Mouse (Mus musculus) limb, embryonic 14.5 days (tissue): ENCODE data around the gene Kcnt1. TPM values are rescaled to one million over a fixed set of nuclear protein-coding genes. Genes with fewer than 3 reads are reported as not detected.

ENCODE experiments used
- ATAC-seq: fragments of 200-750 bp; cut with Nextera tagmentation; 2 replicates; pipeline ENCODE4 v1.8.0; 2017; ENCODE audit warnings: low read depth, moderate number of reproducible peaks, moderate TSS enrichment; ENCODE audit not compliant: low FRiP score
- DNase-seq: peaks from one replicate; pipeline ENCODE4 v3.0.0-alpha.2; 2015; ENCODE audit warnings: low spot score
- H3K27ac ChIP-seq: fragments of 300-500 bp; sonication (generic); replicated peaks from 2 replicates; pipeline ENCODE4 v1.5.1; 2014; ENCODE audit warnings: low read depth, mild to moderate bottlenecking, low read length, moderate library complexity, mixed read lengths
- H3K27me3 ChIP-seq: fragments of 300-500 bp; sonication (generic); 2 replicates; pipeline ENCODE4 v1.6.1; 2014; ENCODE audit warnings: low read length, mixed read lengths; ENCODE audit not compliant: control insufficient read depth, insufficient read depth
- H3K36me3 ChIP-seq: fragments of 300-500 bp; sonication (generic); 2 replicates; pipeline ENCODE4 v1.6.1; 2014; ENCODE audit warnings: mild to moderate bottlenecking, low read length, moderate library complexity, mixed read lengths; ENCODE audit not compliant: control insufficient read depth, insufficient read depth
- H3K4me1 ChIP-seq: fragments of 300-500 bp; sonication (generic); 2 replicates; pipeline ENCODE4 v1.6.1; 2014; ENCODE audit warnings: antibody characterized with exemption, low read length, mixed read lengths; ENCODE audit not compliant: control insufficient read depth, insufficient read depth
- H3K4me2 ChIP-seq: fragments of 300-500 bp; sonication (generic); replicated peaks from 2 replicates; pipeline ENCODE4 v1.6.1; 2014; ENCODE audit warnings: low read depth, mild to moderate bottlenecking, low read length, moderate library complexity; ENCODE audit not compliant: severe bottlenecking
- H3K4me3 ChIP-seq: fragments of 300-500 bp; sonication (generic); replicated peaks from 2 replicates; pipeline ENCODE4 v1.5.1; 2014; ENCODE audit warnings: low read length
- H3K9ac ChIP-seq: fragments of 300-500 bp; sonication (generic); 2 replicates; pipeline ENCODE4 v1.6.1; 2014; ENCODE audit warnings: mild to moderate bottlenecking, low read depth, low read length, moderate library complexity; ENCODE audit not compliant: severe bottlenecking
- H3K9me3 ChIP-seq: fragments of 300-500 bp; sonication (generic); 2 replicates; pipeline ENCODE4 v1.6.1; 2016; ENCODE audit warnings: low read length; ENCODE audit not compliant: control insufficient read depth
- POLR2A ChIP-seq: fragments of 200-500 bp; IDR thresholded peaks from 2 replicates; pipeline ENCODE4 v1.8.0; 2012; ENCODE audit warnings: inconsistent platforms, mild to moderate bottlenecking, moderate library complexity, borderline replicate concordance; ENCODE audit not compliant: insufficient read depth, insufficient read length; ENCODE audit errors: extremely low read depth
- WGBS: fragments of 180-500 bp; shearing (Covaris S2); extraction: QIAGEN DNeasy Blood & Tissue Kit; methylation state at CpG from one replicate; pipeline ENCODE4 v1.1.7; 2014; 5-methylcytosine and 5-hydroxymethylcytosine counted together
- polyA plus RNA-seq, 2 experiments: library from polyadenylated mRNA; depleted of rRNA in 1 of 2; stranded (reverse) in 1 of 2; unstranded in 1 of 2; fragments of >200 nt; fragmentation: Nextera tagmentation in 1 of 2; extraction: Ambion mirVana in 1 of 2; gene quantifications; 2 replicates each; pipeline versions ENCODE4 v1.2.1 to v1.2.3; 2012 to 2014

Gene Kcnt1
- polyA plus RNA-seq, 2 experiments: 0.08 to 2.7 TPM

GRCm38 (mm10) chr2:25931249-25931859 is 67.8 kb downstream of the Kcnt1 start:
- no peak for ATAC-seq
- TF ChIP-seq POLR2A: no peak

GRCm38 (mm10) chr2:25940503-25940902 is 77.0 kb downstream of the Kcnt1 start:
- 91% methylated on average over 6 of the region's 6 CpGs for WGBS
- H3K9me3 ChIP-seq: no peaks in the 10 kb centered on the region
- no peak for TF ChIP-seq POLR2A
- ATAC-seq (no peak), DNase-seq (no peak)
- peaks cover 96% of the 10 kb centered on the region for H3K36me3 ChIP-seq
- H3K27ac ChIP-seq: no peak overlapping the region
- no peak overlapping the region for H3K9ac ChIP-seq
- H3K4me1 ChIP-seq: no peaks in the 10 kb centered on the region
- no peak overlapping the region for H3K4me3 ChIP-seq
- H3K4me2 ChIP-seq: no peak overlapping the region
- H3K27me3 ChIP-seq: no peaks in the 10 kb centered on the region

More at GRCm38 (mm10) chr2:25931249-25931859, 67.8 kb downstream of the Kcnt1 start:
- peak; percentile 6 for DNase-seq
- peaks cover 96% of the 10 kb centered on the region for H3K36me3 ChIP-seq
- no peak overlapping the region for H3K4me2 ChIP-seq
- no peak overlapping the region for H3K9ac ChIP-seq
- no peaks in the 10 kb centered on the region for H3K27me3 ChIP-seq
- WGBS: 82% methylated on average over 6 of the region's 6 CpGs
- no peak overlapping the region for H3K4me3 ChIP-seq
- no peak overlapping the region for H3K27ac ChIP-seq
- no peaks in the 10 kb centered on the region for H3K9me3 ChIP-seq
- H3K4me1 ChIP-seq: no peaks in the 10 kb centered on the region

DNA sequence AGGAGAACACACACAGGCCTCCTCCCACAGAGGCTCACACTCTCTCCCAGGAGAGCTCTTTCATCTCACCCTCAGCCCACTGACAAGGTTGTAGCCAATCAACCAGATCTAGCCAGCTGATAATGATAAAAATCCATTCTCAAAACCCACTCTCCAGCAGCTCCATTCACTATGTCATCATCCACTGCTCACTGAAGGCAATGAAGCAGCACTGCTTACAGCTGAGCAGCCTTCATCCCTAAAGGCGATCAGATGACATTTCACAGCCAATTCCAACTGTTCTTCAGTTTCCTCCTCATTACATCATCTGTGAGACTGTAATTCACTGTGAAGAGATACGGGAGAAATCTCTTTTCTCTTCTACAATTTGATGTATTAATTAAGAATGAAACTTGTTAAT is 80.3 kb downstream of the Kcnt1 start:
- H3K27me3 ChIP-seq: no peaks in the 10 kb centered on the region
- no peak for TF ChIP-seq POLR2A
- ATAC-seq: no peak
- H3K4me1 ChIP-seq: no peaks in the 10 kb centered on the region
- H3K27ac ChIP-seq: no peak overlapping the region
- peaks cover 79% of the 10 kb centered on the region for H3K36me3 ChIP-seq
- DNase-seq: no peak
- 86% methylated on average over 2 of the region's 2 CpGs for WGBS
- no peak overlapping the region for H3K4me2 ChIP-seq
- no peak overlapping the region for H3K9ac ChIP-seq
- H3K9me3 ChIP-seq: no peaks in the 10 kb centered on the region
- no peak overlapping the region for H3K4me3 ChIP-seq

DNA sequence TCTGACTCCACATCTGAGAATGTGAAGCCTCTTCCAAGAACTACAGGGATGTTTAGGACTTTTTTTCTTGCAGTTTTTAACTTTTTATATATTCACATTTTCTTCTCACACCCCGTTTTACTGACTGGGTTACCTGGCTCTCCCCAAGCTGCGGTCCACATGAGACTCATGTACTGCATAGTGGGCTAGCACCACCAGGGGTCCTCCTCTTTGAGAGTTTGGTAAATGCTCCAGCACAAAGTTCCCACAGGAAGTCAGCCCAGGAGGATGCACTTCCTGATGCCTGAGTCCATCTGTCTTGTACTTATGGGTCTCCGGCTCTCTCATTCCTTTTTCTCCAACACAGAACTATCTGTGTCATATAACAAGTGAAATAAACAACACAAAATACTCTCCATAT is 84.4 kb downstream of the Kcnt1 start:
- Histone ChIP-seq H3K27me3 (no peaks in the 10 kb centered on the region), H3K36me3 (peaks cover 78% of the 10 kb centered on the region), H3K9me3 (no peaks in the 10 kb centered on the region), H3K4me2 (no peak overlapping the region), H3K9ac (no peak overlapping the region), H3K4me3 (no peak overlapping the region), H3K4me1 (no peaks in the 10 kb centered on the region), H3K27ac (no peak overlapping the region)
- DNase-seq: no peak
- 83% methylated on average over 3 of the region's 3 CpGs for WGBS
- no peak for ATAC-seq
- TF ChIP-seq POLR2A: no peak

DNA sequence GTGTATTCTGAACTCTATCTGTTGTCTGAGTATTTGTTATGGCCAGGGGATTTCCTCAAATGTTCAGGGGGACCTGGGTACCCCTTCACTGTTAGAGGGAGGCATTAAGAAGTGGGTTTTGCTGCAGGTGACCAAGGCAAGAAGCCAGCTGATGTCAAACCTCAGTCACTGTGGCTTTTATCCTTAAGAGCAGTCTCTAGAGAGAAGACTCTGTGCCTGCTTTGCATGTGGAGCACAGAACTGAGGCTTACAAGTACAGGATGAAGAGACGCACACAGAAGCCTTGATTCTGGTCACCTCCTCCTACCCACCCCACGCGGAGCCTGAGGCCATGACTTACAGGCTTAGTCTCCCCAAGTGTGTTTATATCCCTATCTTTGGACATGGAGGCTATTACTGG is 85.8 kb downstream of the Kcnt1 start:
- no peak for TF ChIP-seq POLR2A
- Histone ChIP-seq H3K9me3 (no peaks in the 10 kb centered on the region), H3K27ac (no peak overlapping the region), H3K4me2 (no peak overlapping the region), H3K4me3 (no peak overlapping the region), H3K4me1 (no peaks in the 10 kb centered on the region), H3K36me3 (peaks cover 78% of the 10 kb centered on the region), H3K9ac (no peak overlapping the region), H3K27me3 (no peaks in the 10 kb centered on the region)
- ATAC-seq: no peak
- WGBS: 92% methylated on average over 3 of the region's 3 CpGs
- DNase-seq: no peak

Other genes with a start within 250 kb of the Kcnt1 start
- 0.03 TPM in 2 replicates for gene Ccdc183, start 246.1 kb upstream of the Kcnt1 start, polyA plus RNA-seq (2012; rRNA removed)
- 0.19 and 0.28 TPM in 2 replicates for gene Ccdc183, start 246.1 kb upstream of the Kcnt1 start, polyA plus RNA-seq (2014; fragmentation: Nextera tagmentation; extraction: Ambion mirVana)
- gene Tmem141, start 241.7 kb upstream of the Kcnt1 start, polyA plus RNA-seq (2012; rRNA removed): 25.6 and 26.8 TPM in 2 replicates
- 30.3 and 31.9 TPM in 2 replicates for gene Tmem141, start 241.7 kb upstream of the Kcnt1 start, polyA plus RNA-seq (2014; fragmentation: Nextera tagmentation; extraction: Ambion mirVana)
- gene Fcna, start 235.7 kb upstream of the Kcnt1 start, polyA plus RNA-seq (2012; rRNA removed): 0.92 and 0.98 TPM in 2 replicates
- gene Fcna, start 235.7 kb upstream of the Kcnt1 start, polyA plus RNA-seq (2014; fragmentation: Nextera tagmentation; extraction: Ambion mirVana): 2.0 TPM in 2 replicates
- 0.13 and 0.29 TPM in 2 replicates for gene Lcn8, start 210.6 kb upstream of the Kcnt1 start, polyA plus RNA-seq (2012; rRNA removed)
- gene Lcn8, start 210.6 kb upstream of the Kcnt1 start, polyA plus RNA-seq (2014; fragmentation: Nextera tagmentation; extraction: Ambion mirVana): 0.72 TPM in 1 of 2 replicates, not detected in the other
- 0.26 TPM in 1 of 2 replicates, not detected in the other for gene Lcn5, start 205.8 kb upstream of the Kcnt1 start, polyA plus RNA-seq (2012; rRNA removed)
- gene Lcn5, start 205.8 kb upstream of the Kcnt1 start, polyA plus RNA-seq (2014; fragmentation: Nextera tagmentation; extraction: Ambion mirVana): not detected in 2 replicates
- not detected in 2 replicates for gene Lcn6, start 186.9 kb upstream of the Kcnt1 start, polyA plus RNA-seq (2012; rRNA removed)
- gene Lcn6, start 186.9 kb upstream of the Kcnt1 start, polyA plus RNA-seq (2014; fragmentation: Nextera tagmentation; extraction: Ambion mirVana): not detected in 2 replicates
- gene Lcn10, start 181.0 kb upstream of the Kcnt1 start, polyA plus RNA-seq (2012; rRNA removed): not detected in 2 replicates
- not detected in 2 replicates for gene Lcn10, start 181.0 kb upstream of the Kcnt1 start, polyA plus RNA-seq (2014; fragmentation: Nextera tagmentation; extraction: Ambion mirVana)
- gene Obp2a, start 163.7 kb upstream of the Kcnt1 start, polyA plus RNA-seq (2012; rRNA removed): not detected in 2 replicates
- gene Obp2a, start 163.7 kb upstream of the Kcnt1 start, polyA plus RNA-seq (2014; fragmentation: Nextera tagmentation; extraction: Ambion mirVana): not detected in 2 replicates
- 66.3 and 75.3 TPM in 2 replicates for gene Bmyc, start 157.0 kb upstream of the Kcnt1 start, polyA plus RNA-seq (2012; rRNA removed)
- gene Bmyc, start 157.0 kb upstream of the Kcnt1 start, polyA plus RNA-seq (2014; fragmentation: Nextera tagmentation; extraction: Ambion mirVana): 93.1 and 93.5 TPM in 2 replicates
- gene Obp2b, start 126.7 kb upstream of the Kcnt1 start, polyA plus RNA-seq (2012; rRNA removed): not detected in 2 replicates
- gene Obp2b, start 126.7 kb upstream of the Kcnt1 start, polyA plus RNA-seq (2014; fragmentation: Nextera tagmentation; extraction: Ambion mirVana): not detected in 2 replicates
- not detected in 2 replicates for gene Lcn3, start 98.2 kb upstream of the Kcnt1 start, polyA plus RNA-seq (2012; rRNA removed)
- not detected in 2 replicates for gene Lcn3, start 98.2 kb upstream of the Kcnt1 start, polyA plus RNA-seq (2014; fragmentation: Nextera tagmentation; extraction: Ambion mirVana)
- not detected in 2 replicates for gene Lcn11, start 86.7 kb upstream of the Kcnt1 start, polyA plus RNA-seq (2012; rRNA removed)
- gene Lcn11, start 86.7 kb upstream of the Kcnt1 start, polyA plus RNA-seq (2014; fragmentation: Nextera tagmentation; extraction: Ambion mirVana): not detected in 2 replicates
- gene Gm13539, start 81.5 kb upstream of the Kcnt1 start, polyA plus RNA-seq (2012; rRNA removed): not detected in 2 replicates
- not detected in 2 replicates for gene Gm13539, start 81.5 kb upstream of the Kcnt1 start, polyA plus RNA-seq (2014; fragmentation: Nextera tagmentation; extraction: Ambion mirVana)
- not detected in 2 replicates for gene Glt6d1, start 47.9 kb upstream of the Kcnt1 start, polyA plus RNA-seq (2012; rRNA removed)
- not detected in 2 replicates for gene Glt6d1, start 47.9 kb upstream of the Kcnt1 start, polyA plus RNA-seq (2014; fragmentation: Nextera tagmentation; extraction: Ambion mirVana)
- 0.12 TPM in 1 of 2 replicates, not detected in the other for gene Lcn9, start 40.6 kb upstream of the Kcnt1 start, polyA plus RNA-seq (2012; rRNA removed)
- gene Lcn9, start 40.6 kb upstream of the Kcnt1 start, polyA plus RNA-seq (2014; fragmentation: Nextera tagmentation; extraction: Ambion mirVana): not detected in 2 replicates
- 0.18 and 0.28 TPM in 2 replicates for gene Sohlh1, start 16.5 kb upstream of the Kcnt1 start, polyA plus RNA-seq (2012; rRNA removed)
- gene Sohlh1, start 16.5 kb upstream of the Kcnt1 start, polyA plus RNA-seq (2014; fragmentation: Nextera tagmentation; extraction: Ambion mirVana): 0.14 and 0.46 TPM in 2 replicates
- gene Camsap1, start 119.5 kb downstream of the Kcnt1 start, polyA plus RNA-seq (2012; rRNA removed): 16.1 and 16.7 TPM in 2 replicates
- gene Camsap1, start 119.5 kb downstream of the Kcnt1 start, polyA plus RNA-seq (2014; fragmentation: Nextera tagmentation; extraction: Ambion mirVana): 24.2 and 27.8 TPM in 2 replicates
- 76.5 and 78.8 TPM in 2 replicates for gene Ubac1, start 158.0 kb downstream of the Kcnt1 start, polyA plus RNA-seq (2012; rRNA removed)
- gene Ubac1, start 158.0 kb downstream of the Kcnt1 start, polyA plus RNA-seq (2014; fragmentation: Nextera tagmentation; extraction: Ambion mirVana): 99.3 and 106 TPM in 2 replicates